Mouse (Mus musculus) kidney, adult 2 months (tissue): Measurements from ENCODE around the gene Cdk1.

Experiments
- CTCF ChIP-seq: fragments of 200-500 bp; conservative IDR thresholded peaks from 2 replicates; pipeline ENCODE4 v1.5.1; 2011; ENCODE audit warnings: low read depth, mild to moderate bottlenecking, control low read depth, low read length, moderate library complexity, mixed read lengths; ENCODE audit not compliant: insufficient read depth, insufficient read length
- POLR2A ChIP-seq: fragments of 200-500 bp; IDR thresholded peaks from one replicate; pipeline ENCODE4 v1.6.1; 2011; ENCODE audit warnings: low read depth, low read length, control low read depth

- TF ChIP-seq CTCF, result no peak
- no peak for TF ChIP-seq POLR2A
These were observed 16.6 kb upstream of the Cdk1 start for GRCm38 (mm10) chr10:69369321-69369720.
